Mouse (Mus musculus): ENCODE measurements around the gene Cacna2d3. TPM values are rescaled to one million over a fixed set of nuclear protein-coding genes. Genes with fewer than 3 reads are reported as not detected.

The Cacna2d3 gene
- total RNA-seq, 1 experiment = 0.40 TPM

GRCm38 (mm10) chr14:29223012-29223411 is 498.7 kb downstream of the Cacna2d3 start:
- Histone ChIP-seq H3K4me3 (ENCODE audit: insufficient read depth in 1 of 2, low read depth in 1 of 2, low read length in 2 of 2, poor library complexity in 1 of 2, severe bottlenecking in 1 of 2) (no peak overlapping the region), H3K9ac (ENCODE audit: insufficient read depth, low read depth, low read length, poor library complexity, severe bottlenecking) (no peak overlapping the region), H3K4me1 (ENCODE audit: control insufficient read depth in 2 of 2, insufficient read depth in 2 of 2, low read length in 2 of 2, poor library complexity in 1 of 2) (no peaks in the 10 kb centered on the region), H3K36me3 (ENCODE audit: control insufficient read depth, insufficient read depth, low read length, poor library complexity, severe bottlenecking) (no peaks in the 10 kb centered on the region), H3K27ac (ENCODE audit: insufficient read depth, low read depth, low read length, poor library complexity, severe bottlenecking) (no peak overlapping the region), H3K9me3 (ENCODE audit: control insufficient read depth, insufficient read depth, low read depth, low read length) (no peaks in the 10 kb centered on the region)
- no peak for DNase-seq (ENCODE audit: low read depth, low spot score)
- TF ChIP-seq CHD2 (IDR thresholded peaks at IDR 0.05; ENCODE audit: low read depth, low read length) = no peak
- no peak for TF ChIP-seq ZC3H11A (IDR thresholded peaks at IDR 0.05; ENCODE audit: borderline replicate concordance, low read depth, low read length)
- TF ChIP-seq HCFC1 (IDR thresholded peaks at IDR 0.05; ENCODE audit: borderline replicate concordance, insufficient read depth, low read length) = no peak
- no peak for TF ChIP-seq ZNF384 (IDR thresholded peaks at IDR 0.05; ENCODE audit: low read depth, low read length)
- no peak for TF ChIP-seq MAFK (IDR thresholded peaks at IDR 0.05; ENCODE audit: insufficient read depth, low read depth, low read length)
- in situ Hi-C loops (cut with MboI; ENCODE audit: low sequenced_read_pairs in 2 of 2, unreplicated experiment in 2 of 2) = no loop called here

- no peak for DNase-seq (ENCODE audit: low read depth, low spot score)
- TF ChIP-seq ZC3H11A (IDR thresholded peaks at IDR 0.05; ENCODE audit: borderline replicate concordance, low read depth, low read length) (no peak), ZNF384 (IDR thresholded peaks at IDR 0.05; ENCODE audit: low read depth, low read length) (no peak), MAFK (IDR thresholded peaks at IDR 0.05; ENCODE audit: insufficient read depth, low read depth, low read length) (no peak), CHD2 (IDR thresholded peaks at IDR 0.05; ENCODE audit: low read depth, low read length) (no peak), HCFC1 (IDR thresholded peaks at IDR 0.05; ENCODE audit: borderline replicate concordance, insufficient read depth, low read length) (no peak)
- H3K9me3 ChIP-seq (ENCODE audit: control insufficient read depth, insufficient read depth, low read depth, low read length) = no peaks in the 10 kb centered on the region
- in situ Hi-C loops (cut with MboI; ENCODE audit: low sequenced_read_pairs in 2 of 2, unreplicated experiment in 2 of 2) = no loop called here
- no peaks in the 10 kb centered on the region for H3K36me3 ChIP-seq (ENCODE audit: control insufficient read depth, insufficient read depth, low read length, poor library complexity, severe bottlenecking)
- H3K4me3 ChIP-seq (ENCODE audit: insufficient read depth in 1 of 2, low read depth in 1 of 2, low read length in 2 of 2, poor library complexity in 1 of 2, severe bottlenecking in 1 of 2) = no peak overlapping the region
- no peak overlapping the region for H3K27ac ChIP-seq (ENCODE audit: insufficient read depth, low read depth, low read length, poor library complexity, severe bottlenecking)
- no peaks in the 10 kb centered on the region for H3K4me1 ChIP-seq (ENCODE audit: control insufficient read depth in 2 of 2, insufficient read depth in 2 of 2, low read length in 2 of 2, poor library complexity in 1 of 2)
- H3K9ac ChIP-seq (ENCODE audit: insufficient read depth, low read depth, low read length, poor library complexity, severe bottlenecking) = no peak overlapping the region
These were observed 499.3 kb downstream of the Cacna2d3 start for GRCm38 (mm10) chr14:29222191-29222882.

GRCm38 (mm10) chr14:29216106-29216505 is 505.6 kb downstream of the Cacna2d3 start:
- in situ Hi-C loops (cut with MboI; ENCODE audit: low sequenced_read_pairs in 2 of 2, unreplicated experiment in 2 of 2) = no loop called here
- DNase-seq (ENCODE audit: low read depth, low spot score) = no peak
- no peak overlapping the region for H3K27ac ChIP-seq (ENCODE audit: insufficient read depth, low read depth, low read length, poor library complexity, severe bottlenecking)

GRCm38 (mm10) chr14:29204967-29205268 is 516.7 kb downstream of the Cacna2d3 start:
- in situ Hi-C loops (cut with MboI; ENCODE audit: low sequenced_read_pairs in 2 of 2, unreplicated experiment in 2 of 2) = no loop called here
- DNase-seq (ENCODE audit: low read depth, low spot score) = no peak

More at GRCm38 (mm10) chr14:29216106-29216505, 505.6 kb downstream of the Cacna2d3 start:
- Histone ChIP-seq H3K4me1 (ENCODE audit: control insufficient read depth in 2 of 2, insufficient read depth in 2 of 2, low read length in 2 of 2, poor library complexity in 1 of 2) (no peaks in the 10 kb centered on the region), H3K9ac (ENCODE audit: insufficient read depth, low read depth, low read length, poor library complexity, severe bottlenecking) (no peak overlapping the region), H3K36me3 (ENCODE audit: control insufficient read depth, insufficient read depth, low read length, poor library complexity, severe bottlenecking) (no peaks in the 10 kb centered on the region), H3K9me3 (ENCODE audit: control insufficient read depth, insufficient read depth, low read depth, low read length) (no peaks in the 10 kb centered on the region), H3K4me3 (ENCODE audit: insufficient read depth in 1 of 2, low read depth in 1 of 2, low read length in 2 of 2, poor library complexity in 1 of 2, severe bottlenecking in 1 of 2) (no peak overlapping the region)
- TF ChIP-seq ZC3H11A (IDR thresholded peaks at IDR 0.05; ENCODE audit: borderline replicate concordance, low read depth, low read length) (no peak), MAFK (IDR thresholded peaks at IDR 0.05; ENCODE audit: insufficient read depth, low read depth, low read length) (no peak), ZNF384 (IDR thresholded peaks at IDR 0.05; ENCODE audit: low read depth, low read length) (no peak)

More at GRCm38 (mm10) chr14:29204967-29205268, 516.7 kb downstream of the Cacna2d3 start:
- TF ChIP-seq ZC3H11A (IDR thresholded peaks at IDR 0.05; ENCODE audit: borderline replicate concordance, low read depth, low read length) = no peak
- no peak for TF ChIP-seq MAFK (IDR thresholded peaks at IDR 0.05; ENCODE audit: insufficient read depth, low read depth, low read length)
- no peak for TF ChIP-seq ZNF384 (IDR thresholded peaks at IDR 0.05; ENCODE audit: low read depth, low read length)
- Histone ChIP-seq H3K36me3 (ENCODE audit: control insufficient read depth, insufficient read depth, low read length, poor library complexity, severe bottlenecking) (no peaks in the 10 kb centered on the region), H3K4me1 (ENCODE audit: control insufficient read depth in 2 of 2, insufficient read depth in 2 of 2, low read length in 2 of 2, poor library complexity in 1 of 2) (no peaks in the 10 kb centered on the region), H3K4me3 (ENCODE audit: insufficient read depth in 1 of 2, low read depth in 1 of 2, low read length in 2 of 2, poor library complexity in 1 of 2, severe bottlenecking in 1 of 2) (no peak overlapping the region), H3K9ac (ENCODE audit: insufficient read depth, low read depth, low read length, poor library complexity, severe bottlenecking) (no peak overlapping the region), H3K9me3 (ENCODE audit: control insufficient read depth, insufficient read depth, low read depth, low read length) (no peaks in the 10 kb centered on the region), H3K27ac (ENCODE audit: insufficient read depth, low read depth, low read length, poor library complexity, severe bottlenecking) (no peak overlapping the region)

Data from ES-E14 (cell line).